Mouse (Mus musculus): ENCODE measurements around the gene Hoxb4.

Gene Hoxb4

GRCm38 (mm10) chr11:96317608-96318367 lies at the start of gene Hoxb4:
Gene Hoxb4, plus strand, starts transcription at chr11:96318267.
- DNase-seq (ENCODE audit: low spot score) = no peak

GRCm38 (mm10) chr11:96269869-96270268 lies 48.2 kb upstream of the Hoxb4 start:
- DNase-seq (ENCODE audit: low spot score) = no peak

- no peak for DNase-seq (ENCODE audit: low spot score)
Measured at GRCm38 (mm10) chr11:96270996-96271540, 47.0 kb upstream of the Hoxb4 start, which contains the start of gene Hoxb9. Gene Hoxb9, plus strand, starts transcription at chr11:96271457.

GRCm38 (mm10) chr11:96271541-96272011 lies 46.5 kb upstream of the Hoxb4 start:
- no peak for DNase-seq (ENCODE audit: low spot score)

GRCm38 (mm10) chr11:96272024-96272921 lies 45.8 kb upstream of the Hoxb4 start:
- DNase-seq (ENCODE audit: low spot score) = no peak

GRCm38 (mm10) chr11:96274428-96274827 lies 43.6 kb upstream of the Hoxb4 start:
- DNase-seq (ENCODE audit: low spot score) = no peak

- DNase-seq (ENCODE audit: low spot score) = no peak
Measured at GRCm38 (mm10) chr11:96275896-96276295, 42.2 kb upstream of the Hoxb4 start.

- no peak for DNase-seq (ENCODE audit: low spot score)
Measured at GRCm38 (mm10) chr11:96277151-96278044, 40.7 kb upstream of the Hoxb4 start.

GRCm38 (mm10) chr11:96278324-96278723 lies 39.7 kb upstream of the Hoxb4 start:
- DNase-seq (ENCODE audit: low spot score) = no peak

- DNase-seq (ENCODE audit: low spot score) = no peak
Measured at GRCm38 (mm10) chr11:96278773-96279172, 39.3 kb upstream of the Hoxb4 start.

GRCm38 (mm10) chr11:96279421-96280233 lies 38.4 kb upstream of the Hoxb4 start:
- no peak for DNase-seq (ENCODE audit: low spot score)

GRCm38 (mm10) chr11:96280399-96281378 lies 37.4 kb upstream of the Hoxb4 start:
- DNase-seq (ENCODE audit: low spot score) = no peak

GRCm38 (mm10) chr11:96281396-96281795 lies 36.7 kb upstream of the Hoxb4 start:
- DNase-seq (ENCODE audit: low spot score) = no peak

- DNase-seq (ENCODE audit: low spot score) = no peak
Measured at GRCm38 (mm10) chr11:96281855-96282570, 36.1 kb upstream of the Hoxb4 start, which contains the start of gene Hoxb8. Gene Hoxb8, plus strand, starts transcription at chr11:96281905.

- no peak for DNase-seq (ENCODE audit: low spot score)
Measured at GRCm38 (mm10) chr11:96282795-96283430, 35.2 kb upstream of the Hoxb4 start.

GRCm38 (mm10) chr11:96284041-96284749 lies 33.9 kb upstream of the Hoxb4 start:
- DNase-seq (ENCODE audit: low spot score) = no peak
